8 mouse cellular contexts compared by ENCODE assay signal in genomic region chr1:191288762-191289161, GRCm38 (mm10). TPM values are rescaled to one million over a fixed set of nuclear protein-coding genes. Genes with fewer than 3 reads are reported as not detected.
A peak's percentile ranks its signal among the peaks of the same experiment; 100 is the strongest.
DNase-seq lines count a peak whose midpoint lies in the region; ATAC-seq lines count a peak whose summit lies in the region.

No protein-coding gene starts in this region.

- no peak overlapping the region for H3K9ac ChIP-seq in forebrain, embryonic 11.5 days (ENCODE audit: low read length)
- H3K9ac ChIP-seq in forebrain, embryonic 13.5 days, result no peak overlapping the region
- no peak overlapping the region for H3K9ac ChIP-seq in neural tube, embryonic 11.5 days (ENCODE audit: low read length)

- DNase-seq in forebrain, embryonic 11.5 days (ENCODE audit: low spot score), result peak; percentile 71
- DNase-seq in right cerebral cortex, postnatal 4 days, result peak; percentile 27
- no peak for DNase-seq in right cerebral cortex, adult 18-20 months
- DNase-seq in embryonic facial prominence, embryonic 10.5 days (ENCODE audit: low spot score), result peak; percentile 64
- peak; percentile 73 for DNase-seq in liver
- peak; percentile 29 for DNase-seq in neural tube, embryonic 11.5 days (ENCODE audit: low spot score)

- no peak overlapping the region for H3K4me2 ChIP-seq in forebrain, embryonic 11.5 days (ENCODE audit: low read depth, low read length, severe bottlenecking)
- no peak overlapping the region for H3K4me2 ChIP-seq in forebrain, embryonic 13.5 days
- H3K4me2 ChIP-seq in neural tube, embryonic 11.5 days (ENCODE audit: low read depth), result no peak overlapping the region

- no peaks in the 10 kb centered on the region for H3K4me1 ChIP-seq in forebrain, embryonic 11.5 days (replicated peaks; ENCODE audit: control insufficient read depth, insufficient read depth, low read length)
- no peaks in the 10 kb centered on the region for H3K4me1 ChIP-seq in forebrain, embryonic 13.5 days
- H3K4me1 ChIP-seq in embryonic facial prominence, embryonic 10.5 days, result 0 out of 2 replicates have a peak, but pooled peaks cover 3% of the 10 kb centered on the region
- no peaks in the 10 kb centered on the region for H3K4me1 ChIP-seq in neural tube, embryonic 11.5 days (ENCODE audit: control insufficient read depth, insufficient read depth, low read length)

- H3K36me3 ChIP-seq in forebrain, embryonic 11.5 days (ENCODE audit: control insufficient read depth, insufficient read depth, low read length), result no peaks in the 10 kb centered on the region
- no peaks in the 10 kb centered on the region for H3K36me3 ChIP-seq in forebrain, embryonic 13.5 days (ENCODE audit: poor library complexity, severe bottlenecking)
- H3K36me3 ChIP-seq in embryonic facial prominence, embryonic 10.5 days (replicated peaks), result no peaks in the 10 kb centered on the region
- no peaks in the 10 kb centered on the region for H3K36me3 ChIP-seq in neural tube, embryonic 11.5 days (ENCODE audit: control insufficient read depth, insufficient read depth, low read length)

- ATAC-seq in forebrain, embryonic 11.5 days (replicated peaks; ENCODE audit: low FRiP score), result no peak
- no peak for ATAC-seq in forebrain, embryonic 13.5 days
- ATAC-seq in neural tube, embryonic 11.5 days (ENCODE audit: insufficient read depth, low FRiP score, low TSS enrichment), result no peak
- ATAC-seq in frontal cortex, adult (ENCODE audit: low TSS enrichment), result no peak

- no peaks in the 10 kb centered on the region for H3K9me3 ChIP-seq in forebrain, embryonic 11.5 days (ENCODE audit: control insufficient read depth, low read length)
- H3K9me3 ChIP-seq in forebrain, embryonic 13.5 days (replicated peaks), result no peaks in the 10 kb centered on the region
- H3K9me3 ChIP-seq in embryonic facial prominence, embryonic 10.5 days, result no peaks in the 10 kb centered on the region
- no peaks in the 10 kb centered on the region for H3K9me3 ChIP-seq in neural tube, embryonic 11.5 days (ENCODE audit: control insufficient read depth, low read length)

- 34% methylated on average over 8 of the region's 8 CpGs for WGBS in forebrain, embryonic 11.5 days
- 34% methylated on average over 8 of the region's 8 CpGs for WGBS in forebrain, embryonic 13.5 days
- 29% methylated on average over 8 of the region's 8 CpGs for WGBS in embryonic facial prominence, embryonic 10.5 days
- WGBS in neural tube, embryonic 11.5 days, result 38% methylated on average over 8 of the region's 8 CpGs

- no peak overlapping the region for H3K4me3 ChIP-seq in forebrain, embryonic 11.5 days (ENCODE audit: low read depth, low read length)
- no peak overlapping the region for H3K4me3 ChIP-seq in forebrain, embryonic 13.5 days
- H3K4me3 ChIP-seq in embryonic facial prominence, embryonic 10.5 days, result no peak overlapping the region
- H3K4me3 ChIP-seq in neural tube, embryonic 11.5 days (ENCODE audit: low read depth, low read length), result no peak overlapping the region

- H3K27ac ChIP-seq in forebrain, embryonic 11.5 days (ENCODE audit: low read depth, low read length), result no peak overlapping the region
- H3K27ac ChIP-seq in forebrain, embryonic 13.5 days, result no peak overlapping the region
- H3K27ac ChIP-seq in embryonic facial prominence, embryonic 10.5 days (replicated peaks), result no peak overlapping the region
- no peak overlapping the region for H3K27ac ChIP-seq in neural tube, embryonic 11.5 days (ENCODE audit: low read depth, low read length)

- H3K27me3 ChIP-seq in forebrain, embryonic 11.5 days (ENCODE audit: control insufficient read depth, insufficient read depth, low read length), result no peaks in the 10 kb centered on the region
- no peaks in the 10 kb centered on the region for H3K27me3 ChIP-seq in forebrain, embryonic 13.5 days
- H3K27me3 ChIP-seq in embryonic facial prominence, embryonic 10.5 days (replicated peaks; ENCODE audit: low read depth, poor library complexity, severe bottlenecking), result no peaks in the 10 kb centered on the region
- H3K27me3 ChIP-seq in neural tube, embryonic 11.5 days (ENCODE audit: control insufficient read depth, insufficient read depth, low read length), result no peaks in the 10 kb centered on the region

RNA-seq across cellular contexts. Expression of gene Nenf, which starts 29.2 kb away (rescaled TPM):
- 57.6 and 57.8 TPM in 2 replicates for polyA plus RNA-seq in forebrain, embryonic 11.5 days (2014; fragmentation: Nextera tagmentation; extraction: Ambion mirVana)
- polyA plus RNA-seq in forebrain, embryonic 13.5 days (2015; fragmentation: Nextera tagmentation; extraction: Ambion mirVana), result 66.3 and 69.3 TPM in 2 replicates
- polyA plus RNA-seq in embryonic facial prominence, embryonic 10.5 days (2016; fragmentation: Nextera tagmentation; extraction: Ambion mirVana), result 42.8 and 48.6 TPM in 2 replicates
- polyA plus RNA-seq in neural tube, embryonic 11.5 days (2014; fragmentation: Nextera tagmentation; extraction: Ambion mirVana), result 72.4 and 77.5 TPM in 2 replicates

RNA-seq across cellular contexts. Expression of gene Tmem206, which starts 37.0 kb away (rescaled TPM):
- 34.2 and 35.5 TPM in 2 replicates for polyA plus RNA-seq in forebrain, embryonic 11.5 days (2014; fragmentation: Nextera tagmentation; extraction: Ambion mirVana)
- 41.3 and 43.9 TPM in 2 replicates for polyA plus RNA-seq in forebrain, embryonic 13.5 days (2015; fragmentation: Nextera tagmentation; extraction: Ambion mirVana)
- polyA plus RNA-seq in embryonic facial prominence, embryonic 10.5 days (2016; fragmentation: Nextera tagmentation; extraction: Ambion mirVana), result 25.4 and 26.0 TPM in 2 replicates
- 32.3 and 38.5 TPM in 2 replicates for polyA plus RNA-seq in neural tube, embryonic 11.5 days (2014; fragmentation: Nextera tagmentation; extraction: Ambion mirVana)
